Comparison of ENCODE assay signal across 9 mouse cellular contexts in the genomic region with DNA sequence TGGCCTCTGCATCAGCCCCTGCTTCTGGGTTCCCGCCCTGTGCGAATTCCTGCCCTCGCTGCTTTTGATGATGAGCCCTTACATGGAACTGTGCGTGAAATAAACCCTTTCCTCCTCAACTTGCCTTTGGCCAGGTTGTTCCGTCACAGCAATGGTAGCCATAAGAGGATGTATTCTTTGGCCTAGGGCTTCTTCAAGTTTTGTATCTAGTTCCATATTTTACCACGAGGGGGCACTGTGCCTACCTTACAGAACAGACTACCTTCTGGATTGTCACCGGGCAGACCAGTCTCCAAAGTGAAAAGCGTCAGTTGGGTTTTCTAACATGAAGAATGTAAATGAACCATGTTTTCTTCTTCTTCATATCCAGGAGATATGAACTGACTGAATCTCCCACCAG. TPM values are rescaled to one million over a fixed set of nuclear protein-coding genes. Genes with fewer than 3 reads are reported as not detected.
DNase-seq lines count a peak whose midpoint lies in the region; ATAC-seq and TF ChIP-seq lines count a peak whose summit lies in the region.
"Had no signal": no experiment of that assay in that cellular context is flagged by ENCODE, and none has a peak within 500 bp of the region (broad histone marks: within the 10 kb centered on the region; RNA-seq: fewer than 3 reads in every experiment).

No protein-coding gene starts in this region.

- peak; percentile 24; the same call in 1 of the 2 replicates for TF ChIP-seq CTCF in liver, adult 2 months (IDR thresholded peaks at IDR 0.05; ENCODE audit: low read depth, low read length)
- peak; percentile 55 for TF ChIP-seq CTCF in forebrain, postnatal 0 days (IDR thresholded peaks at IDR 0.05; ENCODE audit: low read depth)
- peak; percentile 54 for TF ChIP-seq CTCF in kidney, adult 2 months (conservative IDR thresholded peaks at IDR 0.05; ENCODE audit: insufficient read depth, insufficient read length, low read depth, low read length)

- no peak overlapping the region for H3K27ac ChIP-seq in liver, adult 2 months (replicated peaks; ENCODE audit: insufficient read depth, low read depth, low read length)
- no peak overlapping the region for H3K27ac ChIP-seq in liver, embryonic 11.5 days (ENCODE audit: low read depth, low read length)
- no peak overlapping the region for H3K27ac ChIP-seq in forebrain, postnatal 0 days (ENCODE audit: low read depth, low read length)
- no peak overlapping the region for H3K27ac ChIP-seq in kidney, adult 2 months (ENCODE audit: insufficient read depth, low read depth, low read length)
- no peak overlapping the region for H3K27ac ChIP-seq in limb, embryonic 10.5 days
- H3K27ac ChIP-seq: lung, embryonic 15.5 days had no signal

- 41% methylated on average over 8 of the region's 8 CpGs for WGBS in liver, adult 2 months
- 41% methylated on average over 8 of the region's 8 CpGs for WGBS in liver, embryonic 11.5 days
- WGBS in forebrain, postnatal 0 days, result 46% methylated on average over 8 of the region's 8 CpGs
- 38% methylated on average over 8 of the region's 8 CpGs for WGBS in kidney, adult 2 months
- WGBS in limb, embryonic 10.5 days, result 49% methylated on average over 8 of the region's 8 CpGs

- no peak for ATAC-seq in liver, embryonic 11.5 days (replicated peaks; ENCODE audit: low FRiP score)
- ATAC-seq in activated CD4-positive, CD25-positive, alpha-beta regulatory T cell, adult 4 months, result peak; percentile 82
- ATAC-seq in forebrain, postnatal 0 days, result no peak
- ATAC-seq in neutrophil, adult 5-6 weeks (ENCODE audit: extremely low read depth, insufficient number of reproducible peaks, low FRiP score, poor library complexity, severe bottlenecking), result peak; percentile 46; the same call in 1 of the 2 replicates

- peak; percentile 32 for DNase-seq in liver, adult 2 months (ENCODE audit: extremely low read depth, low read depth, low spot score)
- DNase-seq in liver, embryonic 11.5 days (ENCODE audit: low spot score), result no peak
- DNase-seq in forebrain, postnatal 0 days, result peak; percentile 59
- peak; percentile 72 for DNase-seq in kidney, adult 2 months
- DNase-seq in limb, embryonic 10.5 days (ENCODE audit: low spot score), result peak; percentile 41
- DNase-seq in ovary, postnatal 10 days (ENCODE audit: low spot score), result no peak

- H3K4me1 ChIP-seq in liver, adult 2 months (ENCODE audit: control insufficient read depth, insufficient read depth, low read length), result no peaks in the 10 kb centered on the region
- no peaks in the 10 kb centered on the region for H3K4me1 ChIP-seq in liver, embryonic 11.5 days (replicated peaks; ENCODE audit: control insufficient read depth, insufficient read depth, low read length)
- no peaks in the 10 kb centered on the region for H3K4me1 ChIP-seq in forebrain, postnatal 0 days (ENCODE audit: insufficient read depth)
- H3K4me1 ChIP-seq in kidney, adult 2 months (ENCODE audit: control insufficient read depth, insufficient read depth, low read length), result no peaks in the 10 kb centered on the region
- H3K4me1 ChIP-seq in limb, embryonic 10.5 days, result no peaks in the 10 kb centered on the region
- H3K4me1 ChIP-seq: lung, embryonic 15.5 days had no signal

- H3K9me3 ChIP-seq in liver, embryonic 11.5 days (ENCODE audit: control insufficient read depth, low read length), result no peaks in the 10 kb centered on the region
- H3K9me3 ChIP-seq in forebrain, postnatal 0 days (ENCODE audit: low read length), result no peaks in the 10 kb centered on the region
- H3K9me3 ChIP-seq in limb, embryonic 10.5 days (replicated peaks), result no peaks in the 10 kb centered on the region
- H3K9me3 ChIP-seq: lung, embryonic 15.5 days had no signal

- no peak overlapping the region for H3K9ac ChIP-seq in liver, adult 2 months (ENCODE audit: low read depth, low read length)
- H3K9ac ChIP-seq in liver, embryonic 11.5 days (ENCODE audit: low read depth, low read length), result no peak overlapping the region
- no peak overlapping the region for H3K9ac ChIP-seq in forebrain, postnatal 0 days
- H3K9ac ChIP-seq: lung, embryonic 15.5 days had no signal

- H3K36me3 ChIP-seq in liver, adult 2 months (ENCODE audit: control insufficient read depth, insufficient read depth, low read length), result no peaks in the 10 kb centered on the region
- H3K36me3 ChIP-seq in liver, embryonic 11.5 days (ENCODE audit: control insufficient read depth, insufficient read depth, low read length), result no peaks in the 10 kb centered on the region
- H3K36me3 ChIP-seq in forebrain, postnatal 0 days (ENCODE audit: insufficient read depth), result no peaks in the 10 kb centered on the region
- no peaks in the 10 kb centered on the region for H3K36me3 ChIP-seq in kidney, adult 2 months (ENCODE audit: control insufficient read depth, insufficient read depth, low read length)
- H3K36me3 ChIP-seq in limb, embryonic 10.5 days, result no peaks in the 10 kb centered on the region
- H3K36me3 ChIP-seq: lung, embryonic 15.5 days had no signal

- no peak for TF ChIP-seq POLR2A in liver, adult 2 months (IDR thresholded peaks at IDR 0.05; ENCODE audit: extremely low read depth, insufficient read depth, low read length)
- no peak for TF ChIP-seq POLR2A in kidney, adult 2 months (IDR thresholded peaks at IDR 0.05; ENCODE audit: low read depth, low read length)

- H3K79me2 ChIP-seq in liver, adult 2 months (ENCODE audit: control insufficient read depth, insufficient read depth, low read length), result no peaks in the 10 kb centered on the region

- no peak overlapping the region for H3K4me3 ChIP-seq in liver, adult 2 months (ENCODE audit: insufficient read depth, low read depth, low read length)
- H3K4me3 ChIP-seq in liver, embryonic 11.5 days (ENCODE audit: low read depth, low read length), result no peak overlapping the region
- H3K4me3 ChIP-seq in forebrain, postnatal 0 days (ENCODE audit: low read depth, low read length), result no peak overlapping the region
- H3K4me3 ChIP-seq in kidney, adult 2 months (ENCODE audit: insufficient read depth, low read depth, low read length), result no peak overlapping the region
- H3K4me3 ChIP-seq in limb, embryonic 10.5 days, result no peak overlapping the region
- H3K4me3 ChIP-seq: lung, embryonic 15.5 days had no signal

- H3K27me3 ChIP-seq in liver, adult 2 months (ENCODE audit: control insufficient read depth, insufficient read depth, low read length), result no peaks in the 10 kb centered on the region
- no peaks in the 10 kb centered on the region for H3K27me3 ChIP-seq in liver, embryonic 11.5 days (replicated peaks; ENCODE audit: control insufficient read depth, insufficient read depth, low read length)
- peaks cover 8% of the 10 kb centered on the region; the same call in 1 of the 2 replicates for H3K27me3 ChIP-seq in forebrain, postnatal 0 days (ENCODE audit: insufficient read depth, low read length)
- H3K27me3 ChIP-seq in kidney, adult 2 months (replicated peaks; ENCODE audit: control insufficient read depth, insufficient read depth, low read length), result no peaks in the 10 kb centered on the region
- H3K27me3 ChIP-seq in limb, embryonic 10.5 days (ENCODE audit: low read depth, poor library complexity, severe bottlenecking), result no peaks in the 10 kb centered on the region
- H3K27me3 ChIP-seq: lung, embryonic 15.5 days had no signal

- no peak overlapping the region for H3K4me2 ChIP-seq in liver, embryonic 11.5 days
- no peak overlapping the region for H3K4me2 ChIP-seq in forebrain, postnatal 0 days (ENCODE audit: low read depth)
- H3K4me2 ChIP-seq: lung, embryonic 15.5 days had no signal

RNA-seq across cellular contexts. Expression of gene Prkcq, which starts 58.7 kb away (rescaled TPM):
- 1.6 and 1.8 TPM in 2 replicates for total RNA-seq in liver, adult 2 months (2014; rRNA removed)
- polyA plus RNA-seq in liver, adult 2 months (2012; rRNA removed), result 0.29 and 0.41 TPM in 2 replicates
- 11.9 and 13.0 TPM in 2 replicates for polyA plus RNA-seq in liver, embryonic 11.5 days (2014; fragmentation: Nextera tagmentation; extraction: Ambion mirVana)
- polyA plus RNA-seq in activated CD4-positive, CD25-positive, alpha-beta regulatory T cell, adult 4 months (2017; shearing (Covaris generic)), result 100 to 1,000 TPM; 118 to 125 TPM
- total RNA-seq in forebrain, postnatal 0 days (2014; rRNA removed), result 4.3 and 4.8 TPM in 2 replicates
- polyA plus RNA-seq in forebrain, postnatal 0 days (2015; fragmentation: Nextera tagmentation; extraction: Ambion mirVana), result 3.2 and 5.2 TPM in 2 replicates
- polyA plus RNA-seq in kidney, adult 2 months (2012; rRNA removed), result 3.6 and 5.1 TPM in 2 replicates
- polyA plus RNA-seq in limb, embryonic 10.5 days (2016; fragmentation: Nextera tagmentation; extraction: Ambion mirVana), result 0.90 and 0.95 TPM in 2 replicates
- total RNA-seq in neutrophil, adult 5-6 weeks (2017), result 21.2 and 22.0 TPM in 2 replicates

Comparison
In these comparisons a context has a peak if more than half of its experiments do, and no peak if none do; other contexts are left out.
1. DNase-seq: peak in liver, adult 2 months (single experiment), forebrain, postnatal 0 days (single experiment), kidney, adult 2 months (single experiment) and limb, embryonic 10.5 days (single experiment); none in liver, embryonic 11.5 days (single experiment) and ovary, postnatal 10 days (single experiment).
2. ATAC-seq: peak in activated CD4-positive, CD25-positive, alpha-beta regulatory T cell, adult 4 months (single experiment) and neutrophil, adult 5-6 weeks (single experiment); none in liver, embryonic 11.5 days (single experiment) and forebrain, postnatal 0 days (single experiment).
3. Peak in every context shown above with its lines, with median percentiles within 50 percentile points of each other: CTCF ChIP-seq.